Mouse (Mus musculus) embryonic facial prominence, embryonic 15.5 days (tissue): ENCODE measurements around the gene Hfe2. TPM values are rescaled to one million over a fixed set of nuclear protein-coding genes. Genes with fewer than 3 reads are reported as not detected.
A peak's percentile ranks its signal among the peaks of the same experiment; 100 is the strongest.
"Not testable (repeated sequence)": the region's sequence is repeated elsewhere in the genome, so short reads cannot be mapped to it uniquely, and the experiment has no call there.

ENCODE experiments used
- ATAC-seq: fragments of 200-750 bp; cut with Nextera tagmentation; 2 replicates; pipeline ENCODE4 v1.8.0; 2017; ENCODE audit warnings: low read depth, moderate TSS enrichment; ENCODE audit not compliant: insufficient number of reproducible peaks, low FRiP score, low TSS enrichment
- H3K27ac ChIP-seq: fragments of 300-500 bp; sonication (generic); replicated peaks from 2 replicates; pipeline ENCODE4 v1.5.1; 2015; ENCODE audit warnings: mild to moderate bottlenecking, inconsistent platforms
- H3K27me3 ChIP-seq: fragments of 300-500 bp; sonication (generic); 2 replicates; pipeline ENCODE4 v1.6.1; 2015; ENCODE audit warnings: inconsistent platforms
- H3K36me3 ChIP-seq: fragments of 300-500 bp; sonication (generic); 2 replicates; pipeline ENCODE4 v1.6.1; 2015; ENCODE audit warnings: mild to moderate bottlenecking, inconsistent platforms
- H3K4me1 ChIP-seq: fragments of 300-500 bp; sonication (generic); 2 replicates; pipeline ENCODE4 v1.6.1; 2015; ENCODE audit warnings: inconsistent platforms
- H3K4me2 ChIP-seq: fragments of 300-500 bp; sonication (generic); replicated peaks from 2 replicates; pipeline ENCODE4 v1.6.1; 2015; ENCODE audit warnings: mild to moderate bottlenecking, inconsistent platforms
- H3K4me3 ChIP-seq: fragments of 300-500 bp; sonication (generic); replicated peaks from 2 replicates; pipeline ENCODE4 v1.5.1; 2015; ENCODE audit warnings: mild to moderate bottlenecking, inconsistent platforms
- H3K9ac ChIP-seq: fragments of 300-500 bp; sonication (generic); 2 replicates; pipeline ENCODE4 v1.6.1; 2015; ENCODE audit warnings: inconsistent platforms
- H3K9me3 ChIP-seq: fragments of 300-500 bp; sonication (generic); replicated peaks from 2 replicates; pipeline ENCODE4 v1.6.1; 2016; ENCODE audit warnings: inconsistent platforms
- WGBS: fragments of 180-500 bp; shearing (Covaris S2); methylation state at CpG from one replicate; pipeline ENCODE4 v1.1.7; 2015; 5-methylcytosine and 5-hydroxymethylcytosine counted together
- polyA plus RNA-seq: library from polyadenylated mRNA; unstranded; fragments of >200 nt; fragmentation: Nextera tagmentation; extraction: Ambion mirVana; gene quantifications from 2 replicates; pipeline ENCODE4 v1.2.1, GENCODE M21; 2015

Gene Hfe2
- polyA plus RNA-seq, 1 experiment from 2014 or later = 12.4 TPM

- no peak overlapping the region for H3K27ac ChIP-seq
- no peak overlapping the region for H3K4me2 ChIP-seq
- H3K9ac ChIP-seq = no peak overlapping the region
- ATAC-seq = no peak
- H3K9me3 ChIP-seq = no peaks in the 10 kb centered on the region
- H3K36me3 ChIP-seq = no peaks in the 10 kb centered on the region
- no peaks in the 10 kb centered on the region for H3K27me3 ChIP-seq
- 63% methylated on average over 4 of the region's 4 CpGs for WGBS
- H3K4me3 ChIP-seq = no peak overlapping the region
- peaks cover under 1% of the 10 kb centered on the region; the same call in 1 of the 2 replicates for H3K4me1 ChIP-seq
Observed at GRCm38 (mm10) chr3:96503946-96504345, 21.0 kb upstream of the Hfe2 start.

DNA sequence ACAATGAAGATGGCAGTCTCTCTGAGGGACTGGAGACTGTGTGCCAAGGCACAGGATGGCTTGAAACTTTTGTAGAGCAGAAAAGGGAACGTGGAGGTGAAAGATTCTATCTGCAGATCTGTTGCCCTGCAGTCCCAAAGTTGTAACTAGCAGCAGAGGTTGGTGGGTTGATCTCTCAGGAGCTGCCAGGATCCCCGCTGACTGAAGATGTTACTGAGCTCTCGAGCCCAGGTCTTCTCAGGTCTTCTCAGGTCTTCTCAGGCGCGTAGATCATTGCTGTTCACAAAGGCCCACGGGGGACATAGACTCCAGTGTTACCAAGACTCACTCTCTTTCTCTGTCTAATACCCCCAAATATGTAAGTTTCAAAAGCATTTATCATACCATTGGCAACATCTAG is 20.0 kb upstream of the Hfe2 start:
- Histone ChIP-seq H3K4me1 (no peaks in the 10 kb centered on the region), H3K36me3 (no peaks in the 10 kb centered on the region), H3K9ac (no peak overlapping the region), H3K9me3 (no peaks in the 10 kb centered on the region), H3K27me3 (no peaks in the 10 kb centered on the region), H3K4me2 (no peak overlapping the region), H3K27ac (no peak overlapping the region), H3K4me3 (no peak overlapping the region)
- ATAC-seq = no peak
- 87% methylated on average over 6 of the region's 6 CpGs for WGBS

GRCm38 (mm10) chr3:96506396-96507047 is 18.4 kb upstream of the Hfe2 start:
- WGBS = 87% methylated on average over 9 of the region's 9 CpGs
- Histone ChIP-seq H3K9ac (no peak overlapping the region), H3K27me3 (no peaks in the 10 kb centered on the region), H3K36me3 (no peaks in the 10 kb centered on the region), H3K4me1 (no peaks in the 10 kb centered on the region), H3K4me3 (no peak overlapping the region), H3K9me3 (no peaks in the 10 kb centered on the region), H3K4me2 (no peak overlapping the region), H3K27ac (no peak overlapping the region)
- no peak for ATAC-seq

DNA sequence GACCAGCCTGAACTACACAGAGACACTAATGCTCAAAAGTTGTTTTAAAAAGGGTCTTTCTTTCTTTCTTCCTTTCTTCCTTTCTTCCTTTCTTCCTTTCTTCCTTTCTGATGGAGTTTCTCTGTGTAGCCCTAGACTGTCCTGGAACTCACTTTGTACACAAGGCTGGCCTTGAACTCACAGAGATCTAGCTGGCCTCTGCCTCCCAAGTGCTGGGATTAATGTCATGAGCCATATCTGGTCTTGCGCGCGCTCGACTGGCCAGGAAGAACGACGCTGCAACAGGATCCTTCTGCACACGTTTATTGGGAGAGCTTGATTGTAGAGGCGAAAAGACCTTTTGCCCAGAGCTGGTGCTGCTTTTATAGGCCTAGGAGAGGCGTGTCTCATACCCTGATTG is 17.0 kb upstream of the Hfe2 start:
- ATAC-seq, H3K36me3 ChIP-seq, H3K4me3 ChIP-seq, H3K4me2 ChIP-seq, H3K4me1 ChIP-seq, H3K27ac ChIP-seq, H3K27me3 ChIP-seq, H3K9ac ChIP-seq, H3K9me3 ChIP-seq: not testable (repeated sequence)
- WGBS = 96% methylated on average over 8 of the region's 9 CpGs

DNA sequence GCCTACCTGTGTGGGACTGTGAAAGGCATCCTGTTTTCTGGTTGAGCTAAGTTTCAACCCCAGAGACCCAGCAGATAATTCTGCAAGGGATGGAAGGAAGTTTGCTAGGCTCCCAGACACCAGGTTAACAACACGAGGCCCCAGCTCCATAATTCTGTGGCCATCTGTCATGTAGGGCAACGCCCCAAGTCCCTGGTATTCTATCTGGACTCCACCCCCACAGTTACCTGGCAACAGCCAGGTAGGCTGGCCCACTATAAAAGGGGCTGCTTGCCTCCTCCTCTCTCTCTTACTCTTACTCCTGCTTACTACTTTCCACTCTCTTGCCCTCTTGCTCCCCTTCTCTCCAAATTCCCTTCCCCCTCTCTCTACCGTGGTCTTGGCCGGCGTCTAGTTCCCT is 4.8 kb upstream of the Hfe2 start:
- H3K36me3 ChIP-seq = no peaks in the 10 kb centered on the region
- H3K9ac ChIP-seq = no peak overlapping the region
- WGBS = 56% methylated on average over 5 of the region's 5 CpGs
- no peaks in the 10 kb centered on the region for H3K27me3 ChIP-seq
- no peaks in the 10 kb centered on the region for H3K4me1 ChIP-seq
- ATAC-seq = no peak
- no peak overlapping the region for H3K4me3 ChIP-seq
- no peaks in the 10 kb centered on the region for H3K9me3 ChIP-seq
- H3K4me2 ChIP-seq = no peak overlapping the region
- H3K27ac ChIP-seq = no peak overlapping the region

DNA sequence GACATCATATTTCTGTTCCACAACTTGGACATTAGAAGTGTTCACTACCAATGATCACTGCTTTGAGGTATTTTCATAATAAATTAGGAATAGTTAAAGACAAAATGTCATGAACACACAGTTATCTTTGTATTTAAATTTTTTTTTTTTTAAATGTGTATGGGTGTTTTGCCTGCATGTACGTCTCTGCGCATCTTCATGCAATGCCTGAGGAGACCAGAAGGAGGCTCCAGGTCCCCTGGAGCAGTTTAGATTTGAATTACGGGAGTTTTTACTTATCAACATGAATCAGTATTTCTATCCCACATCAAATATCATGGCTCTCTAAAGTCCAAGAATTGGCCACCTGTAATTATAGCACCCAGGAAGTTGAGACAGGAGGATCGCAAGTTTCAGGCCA is 2.8 kb upstream of the Hfe2 start:
- no peak overlapping the region for H3K4me2 ChIP-seq
- H3K27ac ChIP-seq = no peak overlapping the region
- no peak overlapping the region for H3K4me3 ChIP-seq
- no peaks in the 10 kb centered on the region for H3K36me3 ChIP-seq
- WGBS = 55% methylated on average over 4 of the region's 4 CpGs
- H3K4me1 ChIP-seq = peaks cover 5% of the 10 kb centered on the region
- peaks cover 18% of the 10 kb centered on the region for H3K27me3 ChIP-seq
- ATAC-seq = no peak
- H3K9me3 ChIP-seq = no peaks in the 10 kb centered on the region
- no peak overlapping the region for H3K9ac ChIP-seq

GRCm38 (mm10) chr3:96524028-96524810 is 753 bp upstream of the Hfe2 start:
- Histone ChIP-seq H3K27me3 (peaks cover 34% of the 10 kb centered on the region), H3K4me2 (no peak overlapping the region), H3K27ac (0 out of 2 replicates have a peak overlapping the region, but pooled peaks have one; percentile 39), H3K9ac (no peak overlapping the region), H3K9me3 (no peaks in the 10 kb centered on the region), H3K4me3 (no peak overlapping the region), H3K4me1 (peaks cover 12% of the 10 kb centered on the region), H3K36me3 (no peaks in the 10 kb centered on the region)
- no peak for ATAC-seq
- 59% methylated on average over 12 of the region's 12 CpGs for WGBS

DNA sequence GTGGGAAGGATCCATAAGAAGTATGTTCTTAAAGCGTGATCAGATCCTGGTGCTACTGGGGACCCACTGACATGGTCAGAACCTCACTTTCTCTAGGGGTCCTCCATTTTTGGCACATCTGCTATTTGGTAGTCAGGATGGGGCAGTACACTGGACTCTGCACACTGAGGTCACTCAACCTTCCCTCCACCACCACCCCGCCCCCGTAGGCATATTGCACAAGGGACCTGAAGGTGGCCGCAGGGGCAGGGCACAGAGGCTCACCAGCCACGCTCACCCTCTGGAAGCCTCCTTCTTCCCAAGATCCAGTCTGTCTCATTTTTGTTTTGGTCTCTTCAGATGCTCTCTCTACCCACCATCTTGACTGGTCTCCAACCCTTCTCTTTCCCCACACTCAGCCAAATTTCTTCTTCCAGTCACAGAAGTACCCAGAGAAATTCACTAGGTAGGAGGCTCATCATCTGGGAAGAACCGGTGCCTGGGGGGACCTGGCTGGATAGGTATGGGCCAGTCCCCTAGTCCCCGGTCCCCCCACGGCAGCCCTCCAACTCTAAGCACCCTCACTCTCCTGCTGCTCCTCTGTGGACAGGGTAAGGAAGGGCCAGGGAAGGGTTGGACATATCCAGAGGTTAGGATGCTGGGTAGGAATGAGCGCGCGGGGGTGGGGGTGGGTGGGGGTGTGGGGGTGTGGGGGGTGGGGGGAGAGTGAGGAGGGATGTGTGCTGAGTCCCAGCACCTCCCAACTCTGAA is 1.2 kb downstream of the Hfe2 start:
- no peak; the same call in 1 of the 2 replicates for ATAC-seq
- H3K27ac ChIP-seq = no peak overlapping the region
- peak overlapping the region; percentile 86; the same call in 1 of the 2 replicates for H3K4me2 ChIP-seq
- WGBS = 71% methylated on average over 11 of the region's 11 CpGs
- H3K4me3 ChIP-seq = no peak overlapping the region; the same call in 1 of the 2 replicates
- peaks cover 12% of the 10 kb centered on the region for H3K4me1 ChIP-seq
- no peaks in the 10 kb centered on the region for H3K36me3 ChIP-seq
- H3K27me3 ChIP-seq = peaks cover 34% of the 10 kb centered on the region
- H3K9me3 ChIP-seq = no peaks in the 10 kb centered on the region
- H3K9ac ChIP-seq = no peak overlapping the region

GRCm38 (mm10) chr3:96526864-96527542 is 2.0 kb downstream of the Hfe2 start:
- Histone ChIP-seq H3K9me3 (no peaks in the 10 kb centered on the region), H3K27me3 (peaks cover 34% of the 10 kb centered on the region), H3K4me1 (peaks cover 12% of the 10 kb centered on the region), H3K9ac (no peak overlapping the region), H3K36me3 (no peaks in the 10 kb centered on the region), H3K27ac (no peak overlapping the region), H3K4me2 (peak overlapping the region; percentile 86), H3K4me3 (peak overlapping the region; percentile 43)
- WGBS = 3% methylated on average over 44 of the region's 44 CpGs
- ATAC-seq = peak; percentile 39; the same call in 1 of the 2 replicates

- Histone ChIP-seq H3K4me3 (no peak overlapping the region), H3K9ac (no peak overlapping the region), H3K4me2 (no peak overlapping the region), H3K36me3 (no peaks in the 10 kb centered on the region), H3K9me3 (no peaks in the 10 kb centered on the region), H3K4me1 (peaks cover 12% of the 10 kb centered on the region), H3K27ac (no peak overlapping the region), H3K27me3 (peaks cover 34% of the 10 kb centered on the region)
- ATAC-seq = no peak
- WGBS = 45% methylated on average over 9 of the region's 9 CpGs
Observed at GRCm38 (mm10) chr3:96528506-96528905, 3.5 kb downstream of the Hfe2 start.

- no peak overlapping the region for H3K27ac ChIP-seq
- H3K9me3 ChIP-seq = no peaks in the 10 kb centered on the region
- H3K4me2 ChIP-seq = no peak overlapping the region
- WGBS = 63% methylated on average over 7 of the region's 7 CpGs
- peaks cover 8% of the 10 kb centered on the region for H3K4me1 ChIP-seq
- no peak for ATAC-seq
- H3K9ac ChIP-seq = no peak overlapping the region
- H3K27me3 ChIP-seq = peaks cover 18% of the 10 kb centered on the region
- no peaks in the 10 kb centered on the region for H3K36me3 ChIP-seq
- H3K4me3 ChIP-seq = no peak overlapping the region
Observed at GRCm38 (mm10) chr3:96532050-96532449, 7.1 kb downstream of the Hfe2 start.
